Mouse (Mus musculus): ENCODE measurements at regions not wholly inside any gene's neighbourhood (a gene's known extent, or its start where the extent isn't known, plus 50 kb on each side); places are given as distances from the start of the nearest gene placed in this dataset.

- no peak for DNase-seq (ENCODE audit: low spot score in 2 of 2)
Measured at GRCm38 (mm10) chr10:6053207-6053606, 131.0 kb upstream of the Rgs17 start.

- DNase-seq (ENCODE audit: low spot score in 2 of 2), result no peak
Measured at GRCm38 (mm10) chr10:6043358-6043757, 121.2 kb upstream of the Rgs17 start.

GRCm38 (mm10) chr10:6039771-6040170, 117.6 kb upstream of the Rgs17 start:
- DNase-seq (ENCODE audit: low spot score in 2 of 2), result peak in 1 of 2 experiments; percentile 14

- peak; percentile 52 to 56 for DNase-seq (ENCODE audit: low spot score in 2 of 2)
Measured at GRCm38 (mm10) chr10:6035792-6036487, 113.7 kb upstream of the Rgs17 start.

GRCm38 (mm10) chr10:6032469-6032868, 110.3 kb upstream of the Rgs17 start:
- no peak for DNase-seq (ENCODE audit: low spot score in 2 of 2)

GRCm38 (mm10) chr10:6027551-6027950, 105.4 kb upstream of the Rgs17 start:
- DNase-seq (ENCODE audit: low spot score in 2 of 2), result no peak

GRCm38 (mm10) chr10:6026317-6026716, 104.1 kb upstream of the Rgs17 start:
- no peak for DNase-seq (ENCODE audit: low spot score in 2 of 2)

GRCm38 (mm10) chr10:6022609-6023283, 100.5 kb upstream of the Rgs17 start:
- no peak for DNase-seq (ENCODE audit: low spot score in 2 of 2)

GRCm38 (mm10) chr10:6020944-6021684, 98.9 kb upstream of the Rgs17 start:
- DNase-seq (ENCODE audit: low spot score in 2 of 2), result no peak

- DNase-seq (ENCODE audit: low spot score in 2 of 2), result no peak
Measured at GRCm38 (mm10) chr10:6013743-6014142, 91.5 kb upstream of the Rgs17 start.

- DNase-seq (ENCODE audit: low spot score in 2 of 2), result no peak
Measured at GRCm38 (mm10) chr10:6011541-6011940, 89.3 kb upstream of the Rgs17 start.

GRCm38 (mm10) chr10:6011029-6011428, 88.8 kb upstream of the Rgs17 start:
- DNase-seq (ENCODE audit: low spot score in 2 of 2), result no peak

GRCm38 (mm10) chr10:6007238-6007972, 85.2 kb upstream of the Rgs17 start:
- no peak for DNase-seq (ENCODE audit: low spot score in 2 of 2)

GRCm38 (mm10) chr10:5981433-5981832, 59.2 kb upstream of the Rgs17 start:
- no peak for DNase-seq (ENCODE audit: low spot score in 2 of 2)

GRCm38 (mm10) chr10:5978534-5978933, 56.3 kb upstream of the Rgs17 start:
- DNase-seq (ENCODE audit: low spot score in 2 of 2), result no peak
